Mouse (Mus musculus): ENCODE data around the gene Cyp2g1. TPM values are rescaled to one million over a fixed set of nuclear protein-coding genes. Genes with fewer than 3 reads are reported as not detected.
"Not testable (repeated sequence)": the region's sequence is repeated elsewhere in the genome, so short reads cannot be mapped to it uniquely, and the experiment has no call there.

The Cyp2g1 gene
- total RNA-seq, 1 experiment = not detected

- in situ Hi-C loops (cut with MboI; ENCODE audit: low sequenced_read_pairs in 2 of 2, unreplicated experiment in 2 of 2) = no loop called here
- H3K27ac ChIP-seq (ENCODE audit: insufficient read depth, low read depth, low read length, poor library complexity, severe bottlenecking) = no peak overlapping the region
- H3K4me3 ChIP-seq (ENCODE audit: insufficient read depth in 1 of 2, low read depth in 1 of 2, low read length in 2 of 2, poor library complexity in 1 of 2, severe bottlenecking in 1 of 2) = no peak overlapping the region
- no peak for DNase-seq (ENCODE audit: low read depth, low spot score)
- H3K36me3 ChIP-seq (ENCODE audit: control insufficient read depth, insufficient read depth, low read length, poor library complexity, severe bottlenecking) = no peaks in the 10 kb centered on the region
- H3K9ac ChIP-seq (ENCODE audit: insufficient read depth, low read depth, low read length, poor library complexity, severe bottlenecking) = no peak overlapping the region
- TF ChIP-seq ZC3H11A (IDR thresholded peaks at IDR 0.05; ENCODE audit: borderline replicate concordance, low read depth, low read length) (no peak), MAFK (IDR thresholded peaks at IDR 0.05; ENCODE audit: insufficient read depth, low read depth, low read length) (no peak), ZNF384 (IDR thresholded peaks at IDR 0.05; ENCODE audit: low read depth, low read length) (peak; percentile 44; the same call in 1 of the 2 replicates)
- H3K9me3 ChIP-seq (ENCODE audit: control insufficient read depth, insufficient read depth, low read depth, low read length) = no peaks in the 10 kb centered on the region
- H3K4me1 ChIP-seq (ENCODE audit: control insufficient read depth in 2 of 2, insufficient read depth in 2 of 2, low read length in 2 of 2, poor library complexity in 1 of 2) = peaks cover 7 to 19% of the 10 kb centered on the region in 2 experiments
Measured at GRCm38 (mm10) chr7:26780510-26780909, 28.2 kb upstream of the Cyp2g1 start.

GRCm38 (mm10) chr7:26780998-26781766 is 27.5 kb upstream of the Cyp2g1 start:
- H3K9me3 ChIP-seq (ENCODE audit: control insufficient read depth, insufficient read depth, low read depth, low read length) = no peaks in the 10 kb centered on the region
- DNase-seq (ENCODE audit: low read depth, low spot score) = no peak
- H3K36me3 ChIP-seq (ENCODE audit: control insufficient read depth, insufficient read depth, low read length, poor library complexity, severe bottlenecking) = no peaks in the 10 kb centered on the region
- H3K27ac ChIP-seq (ENCODE audit: insufficient read depth, low read depth, low read length, poor library complexity, severe bottlenecking) = no peak overlapping the region
- in situ Hi-C loops (cut with MboI; ENCODE audit: low sequenced_read_pairs in 2 of 2, unreplicated experiment in 2 of 2) = no loop called here
- H3K4me3 ChIP-seq (ENCODE audit: insufficient read depth in 1 of 2, low read depth in 1 of 2, low read length in 2 of 2, poor library complexity in 1 of 2, severe bottlenecking in 1 of 2) = no peak overlapping the region
- peaks cover 9 to 21% of the 10 kb centered on the region in 2 experiments for H3K4me1 ChIP-seq (ENCODE audit: control insufficient read depth in 2 of 2, insufficient read depth in 2 of 2, low read length in 2 of 2, poor library complexity in 1 of 2)
- no peak overlapping the region for H3K9ac ChIP-seq (ENCODE audit: insufficient read depth, low read depth, low read length, poor library complexity, severe bottlenecking)
- TF ChIP-seq CHD2 (IDR thresholded peaks at IDR 0.05; ENCODE audit: low read depth, low read length) = no peak
- TF ChIP-seq MAFK (IDR thresholded peaks at IDR 0.05; ENCODE audit: insufficient read depth, low read depth, low read length) = no peak
- TF ChIP-seq HCFC1 (IDR thresholded peaks at IDR 0.05; ENCODE audit: borderline replicate concordance, insufficient read depth, low read length) = no peak

- H3K27ac ChIP-seq (ENCODE audit: insufficient read depth, low read depth, low read length, poor library complexity, severe bottlenecking) = peak overlapping the region; percentile 65; the same call in 1 of the 2 replicates
- TF ChIP-seq CHD2 (IDR thresholded peaks at IDR 0.05; ENCODE audit: low read depth, low read length) = no peak
- peak; percentile 70 for TF ChIP-seq ZNF384 (IDR thresholded peaks at IDR 0.05; ENCODE audit: low read depth, low read length)
- H3K4me3 ChIP-seq (ENCODE audit: insufficient read depth in 1 of 2, low read depth in 1 of 2, low read length in 2 of 2, poor library complexity in 1 of 2, severe bottlenecking in 1 of 2) = no peak overlapping the region
- no peak for DNase-seq (ENCODE audit: low read depth, low spot score)
- H3K4me1 ChIP-seq (ENCODE audit: control insufficient read depth in 2 of 2, insufficient read depth in 2 of 2, low read length in 2 of 2, poor library complexity in 1 of 2) = peaks cover 9 to 22% of the 10 kb centered on the region in 2 experiments
- no peaks in the 10 kb centered on the region for H3K9me3 ChIP-seq (ENCODE audit: control insufficient read depth, insufficient read depth, low read depth, low read length)
- no peaks in the 10 kb centered on the region for H3K36me3 ChIP-seq (ENCODE audit: control insufficient read depth, insufficient read depth, low read length, poor library complexity, severe bottlenecking)
- no peak overlapping the region for H3K9ac ChIP-seq (ENCODE audit: insufficient read depth, low read depth, low read length, poor library complexity, severe bottlenecking)
- in situ Hi-C loops (cut with MboI; ENCODE audit: low sequenced_read_pairs in 2 of 2, unreplicated experiment in 2 of 2) = no loop called here
Measured at GRCm38 (mm10) chr7:26781767-26782131, 26.9 kb upstream of the Cyp2g1 start.

- H3K9me3 ChIP-seq (ENCODE audit: control insufficient read depth, insufficient read depth, low read depth, low read length) = no peaks in the 10 kb centered on the region
- no peak overlapping the region for H3K27ac ChIP-seq (ENCODE audit: insufficient read depth, low read depth, low read length, poor library complexity, severe bottlenecking)
- TF ChIP-seq CHD2 (IDR thresholded peaks at IDR 0.05; ENCODE audit: low read depth, low read length) = no peak
- no peak for TF ChIP-seq ZC3H11A (IDR thresholded peaks at IDR 0.05; ENCODE audit: borderline replicate concordance, low read depth, low read length)
- TF ChIP-seq HCFC1 (IDR thresholded peaks at IDR 0.05; ENCODE audit: borderline replicate concordance, insufficient read depth, low read length) = no peak
- TF ChIP-seq ZNF384 (IDR thresholded peaks at IDR 0.05; ENCODE audit: low read depth, low read length) = no peak
- TF ChIP-seq MAFK (IDR thresholded peaks at IDR 0.05; ENCODE audit: insufficient read depth, low read depth, low read length) = no peak
- in situ Hi-C loops (cut with MboI; ENCODE audit: low sequenced_read_pairs in 2 of 2, unreplicated experiment in 2 of 2) = no loop called here
- peaks cover 9 to 24% of the 10 kb centered on the region in 2 experiments for H3K4me1 ChIP-seq (ENCODE audit: control insufficient read depth in 2 of 2, insufficient read depth in 2 of 2, low read length in 2 of 2, poor library complexity in 1 of 2)
- no peak overlapping the region for H3K9ac ChIP-seq (ENCODE audit: insufficient read depth, low read depth, low read length, poor library complexity, severe bottlenecking)
- no peak for DNase-seq (ENCODE audit: low read depth, low spot score)
- no peaks in the 10 kb centered on the region for H3K36me3 ChIP-seq (ENCODE audit: control insufficient read depth, insufficient read depth, low read length, poor library complexity, severe bottlenecking)
- no peak overlapping the region for H3K4me3 ChIP-seq (ENCODE audit: insufficient read depth in 1 of 2, low read depth in 1 of 2, low read length in 2 of 2, poor library complexity in 1 of 2, severe bottlenecking in 1 of 2)
Measured at GRCm38 (mm10) chr7:26783163-26783562, 25.5 kb upstream of the Cyp2g1 start.

- H3K9ac ChIP-seq (ENCODE audit: insufficient read depth, low read depth, low read length, poor library complexity, severe bottlenecking); H3K4me3 ChIP-seq (ENCODE audit: insufficient read depth in 1 of 2, low read depth in 1 of 2, low read length in 2 of 2, poor library complexity in 1 of 2, severe bottlenecking in 1 of 2); H3K27ac ChIP-seq (ENCODE audit: insufficient read depth, low read depth, low read length, poor library complexity, severe bottlenecking); H3K36me3 ChIP-seq (ENCODE audit: control insufficient read depth, insufficient read depth, low read length, poor library complexity, severe bottlenecking); H3K9me3 ChIP-seq (ENCODE audit: control insufficient read depth, insufficient read depth, low read depth, low read length); DNase-seq (ENCODE audit: low read depth, low spot score); in situ Hi-C loops (cut with MboI; ENCODE audit: low sequenced_read_pairs in 2 of 2, unreplicated experiment in 2 of 2): not testable (repeated sequence)
- peaks cover 9 to 20% of the 10 kb centered on the region in 2 experiments for H3K4me1 ChIP-seq (ENCODE audit: control insufficient read depth in 2 of 2, insufficient read depth in 2 of 2, low read length in 2 of 2, poor library complexity in 1 of 2)
Measured at GRCm38 (mm10) chr7:26786013-26786412, 22.7 kb upstream of the Cyp2g1 start.

Measured in ES-E14 (cell line).